Mouse (Mus musculus) WW6 (cell line): Measurements from ENCODE around the gene Yeats2.
"Not testable (repeated sequence)": the region's sequence is repeated elsewhere in the genome, so short reads cannot be mapped to it uniquely, and the experiment has no call there.

Experiments
- DNase-seq: peaks from one replicate; pipeline ENCODE4 v3.0.0-alpha.2; 2013; ENCODE audit warnings: low read depth, low spot score

The Yeats2 gene

GRCm38 (mm10) chr16:20140772-20141531, at the start of gene Yeats2:
Yeats2 (plus strand) TSS chr16:20141063.
- DNase-seq, result peak; percentile 70

- DNase-seq, result no peak
These were observed 44.9 kb upstream of the Yeats2 start for GRCm38 (mm10) chr16:20095966-20096365.

GRCm38 (mm10) chr16:20097069-20097710, 43.7 kb upstream of the Yeats2 start, which contains the start of gene Klhl24:
Klhl24 (plus strand) TSS chr16:20097542.
- peak; percentile 87 for DNase-seq

GRCm38 (mm10) chr16:20097711-20098374, 43.0 kb upstream of the Yeats2 start:
- DNase-seq, result peak; percentile 74

GRCm38 (mm10) chr16:20098375-20098727, 42.5 kb upstream of the Yeats2 start:
- no peak for DNase-seq

GRCm38 (mm10) chr16:20098866-20099629, 41.8 kb upstream of the Yeats2 start:
- no peak for DNase-seq

GRCm38 (mm10) chr16:20106996-20107395, 33.9 kb upstream of the Yeats2 start:
- no peak for DNase-seq

- no peak for DNase-seq
These were observed 31.9 kb upstream of the Yeats2 start for GRCm38 (mm10) chr16:20108961-20109360.

GRCm38 (mm10) chr16:20112649-20113048, 28.2 kb upstream of the Yeats2 start:
- no peak for DNase-seq

GRCm38 (mm10) chr16:20116069-20116468, 24.8 kb upstream of the Yeats2 start:
- no peak for DNase-seq

GRCm38 (mm10) chr16:20126319-20126883, 14.5 kb upstream of the Yeats2 start:
- DNase-seq, result not testable (repeated sequence)

GRCm38 (mm10) chr16:20130397-20130796, 10.5 kb upstream of the Yeats2 start:
- no peak for DNase-seq

- DNase-seq, result no peak
These were observed 3.7 kb downstream of the Yeats2 start for GRCm38 (mm10) chr16:20144568-20144967.

GRCm38 (mm10) chr16:20151991-20152390, 11.1 kb downstream of the Yeats2 start:
- DNase-seq, result no peak

- no peak for DNase-seq
These were observed 12.9 kb downstream of the Yeats2 start for GRCm38 (mm10) chr16:20153742-20154141.

GRCm38 (mm10) chr16:20160130-20160529, 19.3 kb downstream of the Yeats2 start:
- DNase-seq, result no peak

- no peak for DNase-seq
These were observed 28.2 kb downstream of the Yeats2 start for GRCm38 (mm10) chr16:20169071-20169470.

GRCm38 (mm10) chr16:20169471-20170106, 28.7 kb downstream of the Yeats2 start:
- DNase-seq, result no peak

- no peak for DNase-seq
These were observed 38.7 kb downstream of the Yeats2 start for GRCm38 (mm10) chr16:20179406-20180175.

GRCm38 (mm10) chr16:20185368-20185767, 44.5 kb downstream of the Yeats2 start:
- DNase-seq, result no peak
